Mouse (Mus musculus) heart, embryonic 15.5 days (tissue): ENCODE data around the gene Lingo3. TPM values are rescaled to one million over a fixed set of nuclear protein-coding genes. Genes with fewer than 3 reads are reported as not detected.

ENCODE experiments used
- ATAC-seq: fragments of 200-750 bp; cut with Nextera tagmentation; replicated peaks from 2 replicates; pipeline ENCODE4 v1.8.0; 2017; ENCODE audit warnings: low read depth, moderate TSS enrichment; ENCODE audit not compliant: insufficient number of reproducible peaks, insufficient read depth, low FRiP score
- H3K27ac ChIP-seq: fragments of 300-500 bp; sonication (generic); 2 replicates; pipeline ENCODE4 v1.5.1; 2015; ENCODE audit warnings: mild to moderate bottlenecking, inconsistent platforms
- H3K27me3 ChIP-seq: fragments of 300-500 bp; sonication (generic); 2 replicates; pipeline ENCODE4 v1.6.1; 2015; ENCODE audit warnings: inconsistent platforms
- H3K36me3 ChIP-seq: fragments of 300-500 bp; sonication (generic); 2 replicates; pipeline ENCODE4 v1.6.1; 2015; ENCODE audit warnings: mild to moderate bottlenecking, inconsistent platforms
- H3K4me1 ChIP-seq: fragments of 300-500 bp; sonication (generic); replicated peaks from 2 replicates; pipeline ENCODE4 v1.6.1; 2015; ENCODE audit warnings: inconsistent platforms
- H3K4me2 ChIP-seq: fragments of 300-500 bp; sonication (generic); 2 replicates; pipeline ENCODE4 v1.6.1; 2015; ENCODE audit warnings: inconsistent platforms, mild to moderate bottlenecking, moderate library complexity
- H3K4me3 ChIP-seq: fragments of 300-500 bp; sonication (generic); 2 replicates; pipeline ENCODE4 v1.5.1; 2015; ENCODE audit warnings: mild to moderate bottlenecking, inconsistent platforms
- H3K9ac ChIP-seq: fragments of 300-500 bp; sonication (generic); 2 replicates; pipeline ENCODE4 v1.6.1; 2015; ENCODE audit warnings: mild to moderate bottlenecking, inconsistent platforms
- H3K9me3 ChIP-seq: fragments of 300-500 bp; sonication (generic); replicated peaks from 2 replicates; pipeline ENCODE4 v1.6.1; 2016; ENCODE audit warnings: inconsistent platforms
- WGBS: fragments of 180-500 bp; shearing (Covaris S2); methylation state at CpG from one replicate; pipeline ENCODE4 v1.1.7; 2015; ENCODE audit warnings: mixed read lengths; 5-methylcytosine and 5-hydroxymethylcytosine counted together
- polyA plus RNA-seq: library from polyadenylated mRNA; unstranded; fragments of >200 nt; fragmentation: Nextera tagmentation; extraction: Ambion mirVana; gene quantifications from 2 replicates; pipeline ENCODE4 v1.2.1, GENCODE M21; 2015

Gene Lingo3
- polyA plus RNA-seq, 1 experiment from 2014 or later, result 0.43 TPM

GRCm38 (mm10) chr10:80807057-80807627, 36.7 kb downstream of the Lingo3 start:
- Histone ChIP-seq H3K9me3 (no peaks in the 10 kb centered on the region), H3K4me3 (peak overlapping the region; percentile 54), H3K9ac (peak overlapping the region; percentile 60), H3K4me2 (peak overlapping the region; percentile 93), H3K36me3 (peaks cover 25% of the 10 kb centered on the region), H3K27ac (peak overlapping the region; percentile 86), H3K4me1 (peaks cover 56% of the 10 kb centered on the region), H3K27me3 (peaks cover 5% of the 10 kb centered on the region; the same call in 1 of the 2 replicates)
- 1% methylated on average over 58 of the region's 58 CpGs for WGBS
- peak; percentile 76 for ATAC-seq

GRCm38 (mm10) chr10:80806341-80807056, 37.3 kb downstream of the Lingo3 start:
- ATAC-seq, result no peak
- H3K27me3 ChIP-seq, result peaks cover 5% of the 10 kb centered on the region; the same call in 1 of the 2 replicates
- WGBS, result 48% methylated on average over 34 of the region's 34 CpGs

GRCm38 (mm10) chr10:80805925-80806324, 37.9 kb downstream of the Lingo3 start:
- ATAC-seq, result 0 out of 2 replicates have a peak, but pooled peaks have one; percentile 9
- Histone ChIP-seq H3K27me3 (peaks cover 5% of the 10 kb centered on the region; the same call in 1 of the 2 replicates), H3K4me2 (no peak overlapping the region)

More at GRCm38 (mm10) chr10:80806341-80807056, 37.3 kb downstream of the Lingo3 start:
- Histone ChIP-seq H3K9me3 (no peaks in the 10 kb centered on the region), H3K27ac (peak overlapping the region; percentile 86), H3K9ac (peak overlapping the region; percentile 60), H3K4me3 (peak overlapping the region; percentile 54), H3K4me1 (peaks cover 55% of the 10 kb centered on the region), H3K4me2 (peak overlapping the region; percentile 93), H3K36me3 (peaks cover 31% of the 10 kb centered on the region)

GRCm38 (mm10) chr10:80805322-80805721, 38.5 kb downstream of the Lingo3 start:
- Histone ChIP-seq H3K9me3 (no peaks in the 10 kb centered on the region), H3K27me3 (peaks cover 5% of the 10 kb centered on the region; the same call in 1 of the 2 replicates), H3K9ac (peak overlapping the region; percentile 11; the same call in 1 of the 2 replicates), H3K36me3 (peaks cover 36% of the 10 kb centered on the region), H3K4me2 (no peak overlapping the region), H3K27ac (0 out of 2 replicates have a peak overlapping the region, but pooled peaks have one; percentile 22), H3K4me3 (no peak overlapping the region), H3K4me1 (peaks cover 62% of the 10 kb centered on the region)
- ATAC-seq, result no peak
- WGBS, result 79% methylated on average over 5 of the region's 5 CpGs

More at GRCm38 (mm10) chr10:80805925-80806324, 37.9 kb downstream of the Lingo3 start:
- Histone ChIP-seq H3K27ac (no peak overlapping the region), H3K9ac (no peak overlapping the region), H3K9me3 (no peaks in the 10 kb centered on the region), H3K4me1 (peaks cover 58% of the 10 kb centered on the region), H3K36me3 (peaks cover 36% of the 10 kb centered on the region), H3K4me3 (no peak overlapping the region)
- WGBS, result 20% methylated on average over 3 of the region's 3 CpGs

GRCm38 (mm10) chr10:80804916-80805315, 38.9 kb downstream of the Lingo3 start, which contains the start of gene Amh:
TSS of gene Amh (plus strand) at chr10:80805243.
- Histone ChIP-seq H3K4me3 (no peak within 1 kb of the TSS), H3K9ac (peak within 1 kb of the TSS; percentile 11; the same call in 1 of the 2 replicates), H3K4me1 (peaks cover 62% of the 10 kb centered on the region), H3K9me3 (no peaks in the 10 kb centered on the region), H3K27ac (peak within 1 kb of the TSS; percentile 22; the same call in 1 of the 2 replicates), H3K36me3 (peaks cover 36% of the 10 kb centered on the region), H3K27me3 (peaks cover 5% of the 10 kb centered on the region; the same call in 1 of the 2 replicates), H3K4me2 (no peak within 1 kb of the TSS)
- ATAC-seq, result no peak
- 51% methylated on average over 6 of the region's 6 CpGs for WGBS

GRCm38 (mm10) chr10:80804340-80804739, 39.5 kb downstream of the Lingo3 start:
- no peak overlapping the region for H3K4me2 ChIP-seq
- WGBS, result 97% methylated on average over 2 of the region's 2 CpGs
- no peaks in the 10 kb centered on the region for H3K9me3 ChIP-seq
- peaks cover 64% of the 10 kb centered on the region for H3K4me1 ChIP-seq
- ATAC-seq, result no peak
- 0 out of 2 replicates have a peak overlapping the region, but pooled peaks have one; percentile 22 for H3K27ac ChIP-seq
- peaks cover 36% of the 10 kb centered on the region for H3K36me3 ChIP-seq
- H3K27me3 ChIP-seq, result peaks cover 2% of the 10 kb centered on the region; the same call in 1 of the 2 replicates
- no peak overlapping the region for H3K4me3 ChIP-seq
- no peak overlapping the region for H3K9ac ChIP-seq

- no peaks in the 10 kb centered on the region for H3K9me3 ChIP-seq
- 66% methylated on average over 3 of the region's 3 CpGs for WGBS
- no peaks in the 10 kb centered on the region for H3K27me3 ChIP-seq
- no peak overlapping the region for H3K27ac ChIP-seq
- peaks cover 52% of the 10 kb centered on the region for H3K4me1 ChIP-seq
- H3K36me3 ChIP-seq, result peaks cover 36% of the 10 kb centered on the region
- H3K4me3 ChIP-seq, result no peak overlapping the region
- no peak for ATAC-seq
- H3K9ac ChIP-seq, result no peak overlapping the region
- H3K4me2 ChIP-seq, result no peak overlapping the region
These were observed 40.8 kb downstream of the Lingo3 start for GRCm38 (mm10) chr10:80802996-80803395.

GRCm38 (mm10) chr10:80802204-80802912, 41.5 kb downstream of the Lingo3 start:
- 91% methylated on average over 10 of the region's 10 CpGs for WGBS
- no peaks in the 10 kb centered on the region for H3K27me3 ChIP-seq
- no peaks in the 10 kb centered on the region for H3K9me3 ChIP-seq
- no peak overlapping the region for H3K4me2 ChIP-seq
- ATAC-seq, result no peak
- peaks cover 36% of the 10 kb centered on the region for H3K36me3 ChIP-seq
- peaks cover 45% of the 10 kb centered on the region for H3K4me1 ChIP-seq
- H3K27ac ChIP-seq, result no peak overlapping the region
- no peak overlapping the region for H3K4me3 ChIP-seq
- no peak overlapping the region for H3K9ac ChIP-seq

GRCm38 (mm10) chr10:80799070-80799566, 44.7 kb downstream of the Lingo3 start:
- H3K27ac ChIP-seq, result peak overlapping the region; percentile 91
- H3K9me3 ChIP-seq, result no peaks in the 10 kb centered on the region
- peaks cover 46% of the 10 kb centered on the region for H3K36me3 ChIP-seq
- ATAC-seq, result no peak
- H3K9ac ChIP-seq, result peak overlapping the region; percentile 85
- no peaks in the 10 kb centered on the region for H3K27me3 ChIP-seq
- peak overlapping the region; percentile 77 for H3K4me3 ChIP-seq
- 1% methylated on average over 18 of the region's 18 CpGs for WGBS
- H3K4me1 ChIP-seq, result peaks cover 31% of the 10 kb centered on the region
- peak overlapping the region; percentile 69 for H3K4me2 ChIP-seq

- H3K27ac ChIP-seq, result peak within 1 kb of the TSS; percentile 91
- H3K9ac ChIP-seq, result peak within 1 kb of the TSS; percentile 85
- peaks cover 45% of the 10 kb centered on the region for H3K36me3 ChIP-seq
- under 1% methylated on average over 104 of the region's 104 CpGs for WGBS
- peak within 1 kb of the TSS; percentile 77 for H3K4me3 ChIP-seq
- peaks cover 36% of the 10 kb centered on the region for H3K4me1 ChIP-seq
- ATAC-seq, result peak; percentile 91
- H3K27me3 ChIP-seq, result no peaks in the 10 kb centered on the region
- no peaks in the 10 kb centered on the region for H3K9me3 ChIP-seq
- H3K4me2 ChIP-seq, result peak within 1 kb of the TSS; percentile 69
These were observed 45.5 kb downstream of the Lingo3 start, which contains the start of the genes Sf3a2 and Plekhj1 for GRCm38 (mm10) chr10:80798150-80799006. TSS of gene Sf3a2 (plus strand) at chr10:80798198. TSS of gene Plekhj1 (minus strand) at chr10:80798626.
